Mouse (Mus musculus) forebrain, embryonic 14.5 days (tissue): Measurements from ENCODE around the gene Sptssa. TPM values are rescaled to one million over a fixed set of nuclear protein-coding genes. Genes with fewer than 3 reads are reported as not detected.
"Not testable (repeated sequence)": the region's sequence is repeated elsewhere in the genome, so short reads cannot be mapped to it uniquely, and the experiment has no call there.

Experiments
- ATAC-seq: fragments of 200-750 bp; cut with Nextera tagmentation; 2 replicates; pipeline ENCODE4 v1.8.0; 2017; ENCODE audit warnings: mild to moderate bottlenecking, moderate library complexity
- DNase-seq: peaks from one replicate; pipeline ENCODE4 v3.0.0-alpha.2; 2015; ENCODE audit warnings: low spot score
- H3K27ac ChIP-seq: fragments of 300-500 bp; sonication (generic); 2 replicates; pipeline ENCODE4 v1.5.1; 2014; ENCODE audit warnings: low read depth, mild to moderate bottlenecking, control low read depth, low read length, moderate library complexity
- H3K27me3 ChIP-seq: fragments of 300-500 bp; sonication (generic); replicated peaks from 2 replicates; pipeline ENCODE4 v1.6.1; 2014; ENCODE audit warnings: low read length, control low read depth, mixed read lengths; ENCODE audit not compliant: control insufficient read depth, insufficient read depth
- H3K36me3 ChIP-seq: fragments of 300-500 bp; sonication (generic); 2 replicates; pipeline ENCODE4 v1.6.1; 2014; ENCODE audit warnings: low read length, control low read depth; ENCODE audit not compliant: control insufficient read depth, insufficient read depth
- H3K4me1 ChIP-seq: fragments of 300-500 bp; sonication (generic); 2 replicates; pipeline ENCODE4 v1.6.1; 2014; ENCODE audit warnings: antibody characterized with exemption, low read length, control low read depth; ENCODE audit not compliant: control insufficient read depth, insufficient read depth
- H3K4me2 ChIP-seq: fragments of 300-500 bp; sonication (generic); 2 replicates; pipeline ENCODE4 v1.6.1; 2014; ENCODE audit warnings: mild to moderate bottlenecking, control low read depth, low read length
- H3K4me3 ChIP-seq: fragments of 300-500 bp; sonication (generic); 2 replicates; pipeline ENCODE4 v1.5.1; 2014; ENCODE audit warnings: low read depth, low read length, control low read depth
- H3K9ac ChIP-seq: fragments of 300-500 bp; sonication (generic); 2 replicates; pipeline ENCODE4 v1.6.1; 2014; ENCODE audit warnings: mild to moderate bottlenecking, low read length, control low read depth, moderate library complexity
- H3K9me3 ChIP-seq: fragments of 300-500 bp; sonication (generic); replicated peaks from 2 replicates; pipeline ENCODE4 v1.6.1; 2016; ENCODE audit warnings: low read length, control low read depth, mixed read lengths; ENCODE audit not compliant: control insufficient read depth
- WGBS: fragments of 180-500 bp; shearing (Covaris S2); extraction: QIAGEN DNeasy Blood & Tissue Kit; methylation state at CpG from one replicate; pipeline ENCODE4 v1.1.7; 2014; 5-methylcytosine and 5-hydroxymethylcytosine counted together
- polyA plus RNA-seq: library from polyadenylated mRNA; unstranded; fragments of >200 nt; fragmentation: Nextera tagmentation; extraction: Ambion mirVana; gene quantifications from 2 replicates; pipeline ENCODE4 v1.2.1, GENCODE M21; 2014

The Sptssa gene
- polyA plus RNA-seq, 1 experiment from 2014 or later, result 196 TPM

DNA sequence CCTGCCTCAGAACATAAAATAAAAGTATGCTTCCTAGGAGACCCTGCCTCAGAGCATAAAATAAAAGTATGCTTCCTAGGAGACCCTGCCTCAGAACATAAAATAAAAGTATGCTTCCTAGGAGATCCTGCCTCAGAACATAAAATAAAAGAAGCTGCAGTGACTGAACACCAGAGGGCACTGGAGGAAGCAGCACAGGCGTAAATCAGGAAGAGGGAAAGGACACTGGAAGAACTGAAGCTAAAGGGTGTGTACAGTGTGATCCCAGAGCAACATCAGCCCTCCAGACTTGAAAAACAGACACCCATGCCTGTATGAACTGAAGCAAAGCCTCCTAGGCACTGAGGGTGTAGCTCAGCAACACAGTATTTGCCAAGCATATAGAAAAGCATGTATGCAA lies 26.8 kb upstream of the Sptssa start:
- Histone ChIP-seq H3K4me2 (no peak overlapping the region), H3K4me1 (no peaks in the 10 kb centered on the region), H3K9ac (no peak overlapping the region), H3K36me3 (peaks cover 41% of the 10 kb centered on the region), H3K4me3 (no peak overlapping the region), H3K27ac (no peak overlapping the region), H3K27me3 (no peaks in the 10 kb centered on the region), H3K9me3 (no peaks in the 10 kb centered on the region)
- DNase-seq, result peak; percentile 40
- no peak for ATAC-seq
- 16% methylated on average over 1 of the region's 1 CpGs for WGBS

DNA sequence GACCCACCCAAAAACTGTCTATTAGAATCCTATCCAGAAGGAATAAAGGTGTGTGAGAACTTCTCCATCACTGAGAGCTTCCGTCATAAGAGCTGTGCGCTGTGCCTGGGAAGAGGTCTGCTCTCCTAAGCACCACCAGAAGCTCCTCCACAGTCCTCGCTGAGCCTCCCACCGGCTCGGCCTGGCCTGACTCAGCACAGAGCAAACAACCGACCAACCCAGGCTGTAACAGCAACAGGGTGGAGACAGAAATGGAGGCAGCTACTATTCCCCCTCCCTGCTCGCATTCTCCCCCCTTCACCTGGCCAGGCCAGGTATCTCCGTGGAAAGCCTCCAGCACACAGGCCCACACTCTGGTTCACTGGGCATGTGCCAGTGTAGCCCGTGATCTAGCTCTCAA lies 20.3 kb upstream of the Sptssa start:
- Histone ChIP-seq H3K4me3 (no peak overlapping the region), H3K27me3 (no peaks in the 10 kb centered on the region), H3K4me1 (no peaks in the 10 kb centered on the region), H3K4me2 (no peak overlapping the region), H3K27ac (no peak overlapping the region), H3K9ac (no peak overlapping the region), H3K9me3 (no peaks in the 10 kb centered on the region), H3K36me3 (peaks cover 45% of the 10 kb centered on the region)
- DNase-seq (no peak), ATAC-seq (no peak)
- WGBS, result 96% methylated on average over 9 of the region's 9 CpGs

DNA sequence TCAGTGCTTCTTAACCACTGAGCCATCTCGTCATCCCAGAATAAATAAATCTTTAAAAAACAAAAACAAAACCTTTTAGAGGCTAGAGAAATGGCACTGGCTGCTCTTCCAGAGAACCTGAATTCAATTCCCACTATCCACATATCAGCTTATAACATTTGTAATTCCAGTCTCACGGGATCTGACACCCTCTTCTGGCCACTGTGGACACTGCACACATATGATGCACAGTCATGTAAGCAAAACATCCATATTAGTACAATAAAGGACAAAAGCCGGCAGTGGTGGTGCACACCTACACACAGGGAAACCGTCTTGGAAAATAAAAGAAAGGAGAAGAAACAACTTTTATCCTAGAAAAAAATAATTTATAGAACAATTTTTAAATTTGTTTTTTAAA lies 19.0 kb upstream of the Sptssa start:
- Histone ChIP-seq H3K9ac (no peak overlapping the region), H3K27me3 (no peaks in the 10 kb centered on the region), H3K9me3 (no peaks in the 10 kb centered on the region), H3K36me3 (peaks cover 46% of the 10 kb centered on the region), H3K4me2 (no peak overlapping the region), H3K4me1 (no peaks in the 10 kb centered on the region), H3K27ac (no peak overlapping the region), H3K4me3 (no peak overlapping the region)
- DNase-seq (no peak), ATAC-seq (no peak)
- 92% methylated on average over 4 of the region's 4 CpGs for WGBS

DNA sequence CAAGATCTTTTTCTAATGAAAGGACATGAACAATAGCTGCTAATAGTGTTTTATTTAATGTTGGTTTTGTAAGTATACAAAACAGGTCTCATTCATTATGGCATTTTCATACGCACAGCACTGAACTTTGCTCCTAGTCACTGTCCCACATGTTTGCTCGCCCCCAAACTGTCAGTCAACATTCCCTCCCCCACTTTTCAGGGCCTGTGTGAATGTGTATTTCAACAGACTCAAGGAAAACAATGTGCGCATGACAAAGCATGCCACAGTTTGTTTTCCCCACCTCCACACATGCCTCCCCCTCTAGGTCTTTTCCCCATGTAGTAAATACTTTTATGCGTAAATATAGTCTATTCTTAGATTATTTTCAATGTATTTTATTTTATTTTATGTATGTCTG lies 14.9 kb upstream of the Sptssa start:
- peaks cover 40% of the 10 kb centered on the region for H3K36me3 ChIP-seq
- 75% methylated on average over 4 of the region's 4 CpGs for WGBS

DNA sequence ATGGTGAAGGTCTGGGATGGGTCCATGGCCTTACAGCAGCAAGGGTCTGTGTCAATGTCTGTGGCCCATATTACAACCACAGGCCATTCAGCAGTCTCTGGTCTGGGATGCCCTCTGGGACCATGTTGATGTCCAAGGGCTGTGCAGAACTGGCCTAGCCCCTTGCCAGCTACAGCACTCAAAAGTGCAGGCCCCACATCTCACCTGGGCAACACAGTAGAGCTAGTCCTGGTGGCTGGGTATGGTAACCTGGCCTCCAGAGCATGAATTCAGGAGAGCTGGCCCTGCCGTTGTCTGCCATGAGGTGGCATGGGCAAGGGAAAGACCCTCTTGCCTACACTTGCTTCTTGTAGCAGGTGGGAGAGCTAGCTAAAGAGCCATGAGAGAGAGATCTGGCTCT lies 11.8 kb upstream of the Sptssa start:
- no peaks in the 10 kb centered on the region for H3K27me3 ChIP-seq
- no peak for ATAC-seq
- no peak overlapping the region for H3K27ac ChIP-seq
- H3K4me2 ChIP-seq, result no peak overlapping the region
- peaks cover 26% of the 10 kb centered on the region for H3K36me3 ChIP-seq
- H3K4me3 ChIP-seq, result no peak overlapping the region
- no peaks in the 10 kb centered on the region for H3K9me3 ChIP-seq
- no peak for DNase-seq
- 94% methylated on average over 1 of the region's 1 CpGs for WGBS
- no peak overlapping the region for H3K9ac ChIP-seq
- H3K4me1 ChIP-seq, result no peaks in the 10 kb centered on the region

More for the DNA sequence above, 14.9 kb upstream of the Sptssa start:
- Histone ChIP-seq H3K4me1 (no peaks in the 10 kb centered on the region), H3K4me2 (no peak overlapping the region), H3K4me3 (no peak overlapping the region), H3K27me3 (no peaks in the 10 kb centered on the region), H3K9ac (no peak overlapping the region), H3K9me3 (no peaks in the 10 kb centered on the region), H3K27ac (no peak overlapping the region)
- ATAC-seq (no peak), DNase-seq (no peak)

DNA sequence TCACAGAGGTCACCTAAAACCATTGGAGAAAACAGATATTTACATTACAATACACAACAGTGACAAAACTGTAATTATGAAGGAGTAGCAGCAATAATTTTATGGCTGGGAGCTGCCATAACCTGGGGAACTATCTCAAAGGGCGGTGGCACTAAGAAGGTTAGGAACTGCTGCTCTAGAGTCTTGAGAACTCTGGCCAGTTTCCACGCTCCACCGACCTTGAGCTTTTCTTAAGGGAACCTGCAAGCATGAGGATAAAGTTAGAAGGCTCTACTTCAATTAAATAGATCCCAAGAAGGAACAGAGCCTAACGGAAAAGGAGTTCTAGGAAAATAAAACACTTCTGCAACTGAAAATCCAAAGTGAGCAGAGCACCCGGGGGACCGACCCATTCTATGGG lies 9.2 kb upstream of the Sptssa start:
- H3K36me3 ChIP-seq, result peaks cover 12% of the 10 kb centered on the region; the same call in 1 of the 2 replicates
- no peak overlapping the region for H3K9ac ChIP-seq
- DNase-seq (no peak), ATAC-seq (no peak)
- H3K27me3 ChIP-seq, result no peaks in the 10 kb centered on the region
- no peaks in the 10 kb centered on the region for H3K4me1 ChIP-seq
- no peaks in the 10 kb centered on the region for H3K9me3 ChIP-seq
- no peak overlapping the region for H3K27ac ChIP-seq
- 81% methylated on average over 6 of the region's 6 CpGs for WGBS
- H3K4me3 ChIP-seq, result no peak overlapping the region
- H3K4me2 ChIP-seq, result no peak overlapping the region

DNA sequence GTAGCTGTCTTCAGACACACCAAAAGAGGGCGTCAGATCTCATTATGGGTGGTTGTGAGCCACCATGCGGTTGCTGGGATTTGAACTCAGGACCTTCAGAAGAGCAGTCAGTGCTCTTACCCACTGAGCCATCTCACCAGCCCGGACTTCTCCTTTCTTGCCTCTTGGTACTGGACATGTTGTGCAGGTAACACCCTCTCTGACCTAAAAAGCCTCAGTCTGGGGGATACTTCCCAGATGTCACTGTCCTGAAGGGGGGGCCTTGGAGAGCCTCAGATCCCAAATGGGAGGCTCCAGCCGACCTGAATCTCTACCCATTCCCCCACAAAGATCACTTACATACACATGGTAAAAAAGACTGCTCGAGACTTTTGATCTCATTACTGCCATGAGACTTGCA lies 5.1 kb upstream of the Sptssa start:
- not testable (repeated sequence) for ATAC-seq

DNA sequence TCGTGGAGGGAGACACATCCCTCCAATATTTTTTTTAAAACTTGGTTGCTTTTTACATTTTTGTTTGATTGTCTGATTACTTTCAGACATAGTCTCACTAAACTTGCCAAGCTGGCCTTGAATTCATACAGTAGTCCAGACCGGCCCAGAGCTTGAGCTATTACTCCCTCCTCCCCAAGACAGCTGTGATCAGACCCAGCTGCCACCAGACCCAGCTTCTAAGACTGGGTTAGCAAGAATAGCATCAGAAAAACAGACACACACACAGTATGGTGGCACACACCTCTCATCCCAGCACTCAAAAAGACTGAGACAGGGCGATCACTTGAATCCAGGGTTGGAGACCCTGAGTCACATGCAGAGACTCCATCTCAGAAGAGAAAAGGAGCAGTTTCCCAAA lies 3.5 kb upstream of the Sptssa start:
- H3K4me2 ChIP-seq, result no peak overlapping the region
- H3K27ac ChIP-seq, result no peak overlapping the region
- DNase-seq, result no peak
- no peak for ATAC-seq
- H3K27me3 ChIP-seq, result no peaks in the 10 kb centered on the region
- 80% methylated on average over 3 of the region's 3 CpGs for WGBS
- H3K9ac ChIP-seq, result no peak overlapping the region
- H3K4me3 ChIP-seq, result no peak overlapping the region
- no peaks in the 10 kb centered on the region for H3K36me3 ChIP-seq
- no peaks in the 10 kb centered on the region for H3K9me3 ChIP-seq
- peaks cover 5% of the 10 kb centered on the region for H3K4me1 ChIP-seq

More for the DNA sequence above, 5.1 kb upstream of the Sptssa start:
- 75% methylated on average over 5 of the region's 5 CpGs for WGBS
- H3K4me2 ChIP-seq, H3K27me3 ChIP-seq, H3K9me3 ChIP-seq, H3K36me3 ChIP-seq, H3K4me3 ChIP-seq, H3K27ac ChIP-seq, H3K9ac ChIP-seq, H3K4me1 ChIP-seq, DNase-seq: not testable (repeated sequence)

DNA sequence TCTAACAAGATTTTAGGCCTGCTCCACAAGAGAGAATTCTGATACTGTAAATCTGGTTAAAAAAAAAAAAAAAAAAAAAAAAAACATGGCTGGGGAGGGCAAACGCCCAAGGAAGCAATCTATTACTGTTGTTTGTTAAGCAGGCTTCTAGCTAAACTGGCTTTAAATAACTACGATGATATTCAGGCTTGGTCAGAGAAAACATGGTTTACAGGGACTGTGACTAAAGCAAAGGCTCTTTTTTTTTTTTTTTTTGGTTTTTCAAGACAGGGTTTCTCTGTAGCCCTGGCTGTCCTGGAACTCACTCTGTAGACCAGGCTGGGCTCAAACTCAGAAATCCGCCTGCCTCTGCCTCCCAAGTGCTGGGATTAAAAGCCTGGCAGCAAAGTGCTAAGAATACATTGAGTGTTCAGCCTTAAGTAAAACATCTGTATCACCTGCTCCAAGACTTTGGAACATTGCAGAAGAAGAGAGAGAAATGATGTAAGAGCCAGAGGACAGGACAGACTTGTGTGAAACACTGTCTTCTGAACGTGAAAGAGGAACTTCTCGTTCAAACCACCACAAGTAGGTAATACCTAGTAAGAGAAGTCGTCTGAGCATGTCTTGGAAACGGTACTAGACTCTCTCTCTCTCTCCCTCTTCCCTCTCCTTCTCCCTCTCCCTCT lies 2.2 kb upstream of the Sptssa start:
- Histone ChIP-seq H3K4me2 (no peak overlapping the region), H3K9me3 (no peaks in the 10 kb centered on the region), H3K27ac (no peak overlapping the region), H3K27me3 (no peaks in the 10 kb centered on the region), H3K4me3 (no peak overlapping the region), H3K36me3 (no peaks in the 10 kb centered on the region), H3K9ac (no peak overlapping the region), H3K4me1 (peaks cover 15% of the 10 kb centered on the region)
- 77% methylated on average over 7 of the region's 7 CpGs for WGBS
- no peak for ATAC-seq
- no peak for DNase-seq
